Mouse (Mus musculus) kidney, adult 2 months (tissue): ENCODE data around the gene Gls. TPM values are rescaled to one million over a fixed set of nuclear protein-coding genes. Genes with fewer than 3 reads are reported as not detected.

Source experiments
- DNase-seq: peaks from one replicate; pipeline ENCODE4 v3.0.0; 2021
- H3K27ac ChIP-seq: fragments of 200-500 bp; 2 replicates; pipeline ENCODE4 v1.5.1; 2012; ENCODE audit warnings: low read depth, low read length, control low read depth, inconsistent platforms; ENCODE audit not compliant: insufficient read depth
- H3K27me3 ChIP-seq: fragments of 200-500 bp; replicated peaks from 2 replicates; pipeline ENCODE4 v1.6.1; 2012; ENCODE audit warnings: mild to moderate bottlenecking, moderate library complexity, low read length, inconsistent platforms; ENCODE audit not compliant: control insufficient read depth, insufficient read depth
- H3K36me3 ChIP-seq: fragments of 200-500 bp; 2 replicates; pipeline ENCODE4 v1.6.1; 2012; ENCODE audit warnings: mild to moderate bottlenecking, moderate library complexity, low read length, inconsistent platforms; ENCODE audit not compliant: control insufficient read depth, insufficient read depth
- H3K4me1 ChIP-seq: fragments of 200-500 bp; 2 replicates; pipeline ENCODE4 v1.6.1; 2011; ENCODE audit warnings: low read length; ENCODE audit not compliant: control insufficient read depth, insufficient read depth
- H3K4me3 ChIP-seq: fragments of 200-500 bp; 2 replicates; pipeline ENCODE4 v1.5.1; 2011; ENCODE audit warnings: mild to moderate bottlenecking, low read depth, low read length, control low read depth; ENCODE audit not compliant: insufficient read depth
- CTCF ChIP-seq: fragments of 200-500 bp; conservative IDR thresholded peaks from 2 replicates; pipeline ENCODE4 v1.5.1; 2011; ENCODE audit warnings: low read depth, mild to moderate bottlenecking, control low read depth, low read length, moderate library complexity, mixed read lengths; ENCODE audit not compliant: insufficient read depth, insufficient read length
- POLR2A ChIP-seq: fragments of 200-500 bp; IDR thresholded peaks from one replicate; pipeline ENCODE4 v1.6.1; 2011; ENCODE audit warnings: low read depth, low read length, control low read depth
- WGBS: fragments of 180-500 bp; shearing (Covaris S2); methylation state at CpG from one replicate; pipeline ENCODE4 v1.1.7; 2018; 5-methylcytosine and 5-hydroxymethylcytosine counted together
- polyA plus RNA-seq: library from polyadenylated mRNA; depleted of rRNA; stranded (reverse); fragments of >200 nt; gene quantifications from 2 replicates; pipeline ENCODE4 v1.2.3, GENCODE M21; 2012

Gene Gls
- polyA plus RNA-seq, 1 experiment: 62.9 TPM

GRCm38 (mm10) chr1:52143596-52144156 lies 89.4 kb downstream of the Gls start:
- no peaks in the 10 kb centered on the region for H3K27me3 ChIP-seq
- DNase-seq: no peak
- no peak overlapping the region for H3K4me3 ChIP-seq
- H3K36me3 ChIP-seq: no peaks in the 10 kb centered on the region; the same call in 1 of the 2 replicates
- WGBS: 88% methylated on average over 7 of the region's 7 CpGs
- no peak overlapping the region for H3K27ac ChIP-seq
- H3K4me1 ChIP-seq: peaks cover 5% of the 10 kb centered on the region
- TF ChIP-seq CTCF (no peak), POLR2A (no peak)

- Histone ChIP-seq H3K4me3 (no peak overlapping the region), H3K4me1 (peaks cover 5% of the 10 kb centered on the region; the same call in 1 of the 2 replicates), H3K36me3 (peaks cover 3% of the 10 kb centered on the region), H3K27me3 (no peaks in the 10 kb centered on the region), H3K27ac (no peak overlapping the region)
- TF ChIP-seq CTCF (no peak), POLR2A (no peak)
- WGBS: 91% methylated on average over 4 of the region's 4 CpGs
- DNase-seq: no peak
These were observed 89.8 kb downstream of the Gls start for GRCm38 (mm10) chr1:52143191-52143590.

GRCm38 (mm10) chr1:52142117-52142516 lies 90.9 kb downstream of the Gls start:
- H3K36me3 ChIP-seq: peaks cover 3% of the 10 kb centered on the region
- H3K4me3 ChIP-seq: no peak overlapping the region
- H3K27ac ChIP-seq: no peak overlapping the region
- no peaks in the 10 kb centered on the region for H3K4me1 ChIP-seq
- 77% methylated on average over 4 of the region's 4 CpGs for WGBS
- no peak for DNase-seq
- no peak for TF ChIP-seq POLR2A
- no peak for TF ChIP-seq CTCF
- H3K27me3 ChIP-seq: no peaks in the 10 kb centered on the region

- Histone ChIP-seq H3K36me3 (peaks cover 3% of the 10 kb centered on the region), H3K4me3 (no peak overlapping the region), H3K27ac (no peak overlapping the region), H3K4me1 (no peaks in the 10 kb centered on the region), H3K27me3 (no peaks in the 10 kb centered on the region)
- no peak for TF ChIP-seq CTCF
- TF ChIP-seq POLR2A: no peak
- 60% methylated on average over 3 of the region's 3 CpGs for WGBS
- no peak for DNase-seq
These were observed 91.5 kb downstream of the Gls start for GRCm38 (mm10) chr1:52141482-52141881.

- 59% methylated on average over 9 of the region's 9 CpGs for WGBS
- H3K36me3 ChIP-seq: peaks cover 3% of the 10 kb centered on the region
- H3K4me1 ChIP-seq: no peaks in the 10 kb centered on the region
- H3K27me3 ChIP-seq: no peaks in the 10 kb centered on the region
- TF ChIP-seq POLR2A (no peak), CTCF (no peak)
- no peak overlapping the region for H3K4me3 ChIP-seq
- DNase-seq: no peak
- no peak overlapping the region for H3K27ac ChIP-seq
These were observed 92.5 kb downstream of the Gls start for GRCm38 (mm10) chr1:52140534-52140933.

- WGBS: 84% methylated on average over 16 of the region's 16 CpGs
- Histone ChIP-seq H3K4me3 (no peak overlapping the region), H3K36me3 (peaks cover 5% of the 10 kb centered on the region), H3K27ac (no peak overlapping the region), H3K27me3 (no peaks in the 10 kb centered on the region), H3K4me1 (no peaks in the 10 kb centered on the region)
- TF ChIP-seq POLR2A (no peak), CTCF (no peak)
- no peak for DNase-seq
These were observed 95.7 kb downstream of the Gls start for GRCm38 (mm10) chr1:52137292-52137691.

- WGBS: 93% methylated on average over 8 of the region's 8 CpGs
- no peak for TF ChIP-seq POLR2A
- no peak for TF ChIP-seq CTCF
- no peaks in the 10 kb centered on the region for H3K27me3 ChIP-seq
- H3K36me3 ChIP-seq: peaks cover 2% of the 10 kb centered on the region; the same call in 1 of the 2 replicates
- no peak overlapping the region for H3K27ac ChIP-seq
- DNase-seq: no peak
- H3K4me3 ChIP-seq: no peak overlapping the region
- no peaks in the 10 kb centered on the region for H3K4me1 ChIP-seq
These were observed 99.8 kb downstream of the Gls start for GRCm38 (mm10) chr1:52133254-52133653.

GRCm38 (mm10) chr1:52131787-52132377 lies 101.2 kb downstream of the Gls start:
- no peak overlapping the region for H3K27ac ChIP-seq
- DNase-seq: no peak
- TF ChIP-seq POLR2A: no peak
- TF ChIP-seq CTCF: no peak
- peaks cover 2% of the 10 kb centered on the region; the same call in 1 of the 2 replicates for H3K36me3 ChIP-seq
- no peaks in the 10 kb centered on the region for H3K4me1 ChIP-seq
- 85% methylated on average over 11 of the region's 11 CpGs for WGBS
- no peaks in the 10 kb centered on the region for H3K27me3 ChIP-seq
- no peak overlapping the region for H3K4me3 ChIP-seq
